Mouse (Mus musculus) liver, embryonic 14.5 days (tissue): ENCODE measurements around the gene Cxcr3. TPM values are rescaled to one million over a fixed set of nuclear protein-coding genes. Genes with fewer than 3 reads are reported as not detected.

Source experiments
- ATAC-seq: fragments of 200-750 bp; cut with Nextera tagmentation; 2 replicates; pipeline ENCODE4 v1.8.0; 2017; ENCODE audit warnings: moderate number of reproducible peaks, mild to moderate bottlenecking, moderate library complexity; ENCODE audit not compliant: insufficient read depth
- DNase-seq, 3 experiments: peaks; one replicate each; pipeline ENCODE4 v3.0.0-alpha.2; 2012 to 2013; ENCODE audit warnings: low read depth in 3 of 3, low spot score in 3 of 3
- H3K27ac ChIP-seq: fragments of 300-500 bp; sonication (generic); 2 replicates; pipeline ENCODE4 v1.5.1; 2014; ENCODE audit warnings: moderate library complexity, mild to moderate bottlenecking, control low read depth, inconsistent platforms
- H3K27me3 ChIP-seq: fragments of 300-500 bp; sonication (generic); 2 replicates; pipeline ENCODE4 v1.6.1; 2014; ENCODE audit warnings: mild to moderate bottlenecking, low read length, moderate library complexity; ENCODE audit not compliant: control insufficient read depth, insufficient read depth
- H3K36me3 ChIP-seq: fragments of 300-500 bp; sonication (generic); replicated peaks from 2 replicates; pipeline ENCODE4 v1.6.1; 2014; ENCODE audit warnings: low read depth; ENCODE audit not compliant: control insufficient read depth, insufficient read depth
- H3K4me1 ChIP-seq, 2 experiments: fragments of 200-500 bp in 1 of 2; fragments of 300-500 bp in 1 of 2; sonication (generic) in 1 of 2; replicated peaks; 2 replicates each; pipeline ENCODE4 v1.6.1; 2012 to 2014; ENCODE audit warnings: antibody characterized with exemption in 1 of 2, inconsistent platforms in 1 of 2, low read length in 1 of 2; ENCODE audit not compliant: control insufficient read depth in 2 of 2, insufficient read depth in 2 of 2
- H3K4me2 ChIP-seq: fragments of 300-500 bp; sonication (generic); 2 replicates; pipeline ENCODE4 v1.6.1; 2014; ENCODE audit warnings: low read depth, mild to moderate bottlenecking, control low read depth, moderate library complexity
- H3K4me3 ChIP-seq, 2 experiments: fragments of 200-500 bp in 1 of 2; fragments of 300-500 bp in 1 of 2; sonication (generic) in 1 of 2; 2 replicates each; pipeline ENCODE4 v1.5.1; 2012 to 2014; ENCODE audit warnings: low read depth in 2 of 2, low read length in 2 of 2, mild to moderate bottlenecking in 2 of 2, control low read depth in 1 of 2, inconsistent platforms in 1 of 2, moderate library complexity in 1 of 2; ENCODE audit not compliant: insufficient read depth in 1 of 2
- H3K9ac ChIP-seq: fragments of 300-500 bp; sonication (generic); replicated peaks from 2 replicates; pipeline ENCODE4 v1.6.1; 2014; ENCODE audit warnings: mild to moderate bottlenecking, control low read depth, moderate library complexity
- H3K9me3 ChIP-seq: fragments of 300-500 bp; sonication (generic); 2 replicates; pipeline ENCODE4 v1.6.1; 2016; ENCODE audit warnings: low read length, mixed read lengths; ENCODE audit not compliant: control insufficient read depth
- CTCF ChIP-seq: IDR thresholded peaks from 2 replicates; pipeline ENCODE4 v1.5.1; 2016; ENCODE audit warnings: antibody characterized with exemption, low read depth, control low read depth
- EP300 ChIP-seq: IDR thresholded peaks from 2 replicates; pipeline ENCODE4 v1.6.1; 2016; ENCODE audit warnings: antibody characterized with exemption, low read depth
- WGBS: fragments of 180-500 bp; shearing (Covaris S2); extraction: QIAGEN DNeasy Blood & Tissue Kit; methylation state at CpG from one replicate; pipeline ENCODE4 v1.1.7; 2014; ENCODE audit not compliant: insufficient replicate concordance; 5-methylcytosine and 5-hydroxymethylcytosine counted together
- polyA plus RNA-seq, 2 experiments: library from polyadenylated mRNA; depleted of rRNA in 1 of 2; stranded (reverse) in 1 of 2; unstranded in 1 of 2; fragments of >200 nt; fragmentation: Nextera tagmentation in 1 of 2; extraction: Ambion mirVana in 1 of 2; gene quantifications; 2 replicates each; pipeline versions ENCODE4 v1.2.1 to v1.2.3; 2012 to 2014

The Cxcr3 gene
- polyA plus RNA-seq, 2 experiments: 0.20 TPM

DNA sequence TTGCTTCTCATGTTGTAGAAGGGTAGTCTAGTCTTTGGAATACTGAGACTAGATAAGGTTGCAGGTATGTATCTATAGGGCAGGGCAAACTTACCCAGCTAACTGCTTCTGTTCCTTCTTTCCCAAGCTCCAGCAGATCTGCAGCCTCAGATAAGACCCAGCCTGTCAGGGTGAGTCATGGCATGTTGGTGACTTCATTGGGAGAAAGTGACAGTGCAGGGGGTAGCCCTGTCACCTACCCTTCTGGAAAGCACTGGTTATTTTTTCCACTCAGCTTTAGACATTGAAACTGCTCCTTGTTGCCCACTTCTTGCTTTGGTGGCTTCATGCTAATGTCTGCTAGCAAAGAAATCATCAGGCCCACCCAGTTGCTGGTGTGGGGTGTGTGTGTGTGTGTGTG lies 4.1 kb downstream of the Cxcr3 start:
- no peak overlapping the region for H3K4me2 ChIP-seq
- ATAC-seq (no peak), DNase-seq (no peak)
- no peaks in the 10 kb centered on the region for H3K9me3 ChIP-seq
- no peaks in the 10 kb centered on the region for H3K27me3 ChIP-seq
- no peaks in the 10 kb centered on the region for H3K36me3 ChIP-seq
- no peak overlapping the region for H3K27ac ChIP-seq
- H3K4me1 ChIP-seq: no peaks in the 10 kb centered on the region
- TF ChIP-seq EP300: no peak
- TF ChIP-seq CTCF: no peak
- no peak overlapping the region for H3K4me3 ChIP-seq
- H3K9ac ChIP-seq: no peak overlapping the region

DNA sequence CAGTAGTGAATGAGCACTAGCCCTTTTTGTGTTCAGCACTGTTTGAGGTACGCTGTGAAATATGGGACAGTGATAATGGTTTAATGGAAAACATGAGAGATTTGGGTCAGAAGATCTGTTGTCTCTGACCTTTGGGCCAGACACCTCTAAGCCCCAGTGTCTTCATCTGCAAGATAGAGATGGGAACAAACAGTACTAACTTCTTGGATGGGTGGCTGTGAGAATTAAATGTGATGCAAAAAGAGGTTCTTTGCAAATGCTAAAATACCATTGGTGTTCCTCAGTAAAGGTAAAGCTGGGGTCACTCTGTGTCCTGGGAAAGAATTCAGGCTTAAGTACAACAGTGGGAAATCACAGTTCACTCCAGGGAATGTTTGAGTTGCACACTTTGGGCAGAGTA lies 13.7 kb downstream of the Cxcr3 start:
- Histone ChIP-seq H3K4me3 (no peak overlapping the region), H3K36me3 (no peaks in the 10 kb centered on the region)
- 60% methylated on average over 1 of the region's 1 CpGs for WGBS

DNA sequence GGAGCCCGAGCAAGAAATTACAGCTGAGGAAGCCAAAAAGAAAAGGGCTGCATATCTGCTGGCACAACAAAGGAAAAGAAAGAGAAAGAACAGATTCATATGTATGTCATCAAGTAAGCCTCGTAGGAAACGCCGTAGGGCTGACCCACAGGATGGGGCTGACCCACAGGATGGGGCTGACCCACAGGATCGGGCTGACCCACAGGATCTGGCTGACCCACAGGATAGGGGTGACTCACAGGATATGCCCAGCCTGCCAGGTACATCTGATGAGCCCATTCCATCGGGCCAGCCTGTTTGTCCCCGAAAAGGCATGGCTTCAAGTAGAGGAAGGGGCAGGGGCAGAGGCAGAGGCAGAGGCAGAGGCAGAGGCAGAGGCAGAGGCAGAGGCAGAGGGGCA lies 29.0 kb downstream of the Cxcr3 start:
- H3K27ac ChIP-seq: no peak overlapping the region
- no peak overlapping the region for H3K4me2 ChIP-seq
- no peaks in the 10 kb centered on the region for H3K9me3 ChIP-seq
- whole genome bisulfite sequencing: 60% methylated on average over 7 of the region's 7 CpGs
- no peaks in the 10 kb centered on the region for H3K36me3 ChIP-seq
- H3K9ac ChIP-seq: no peak overlapping the region
- DNase-seq: no peak
- no peak for ATAC-seq
- no peaks in the 10 kb centered on the region for H3K4me1 ChIP-seq
- H3K27me3 ChIP-seq: no peaks in the 10 kb centered on the region
- no peak overlapping the region for H3K4me3 ChIP-seq
- TF ChIP-seq CTCF (no peak), EP300 (no peak)

More for the DNA sequence above, 13.7 kb downstream of the Cxcr3 start:
- TF ChIP-seq CTCF (no peak), EP300 (no peak)
- Histone ChIP-seq H3K27ac (no peak overlapping the region), H3K4me2 (no peak overlapping the region), H3K9me3 (no peaks in the 10 kb centered on the region), H3K27me3 (no peaks in the 10 kb centered on the region), H3K9ac (no peak overlapping the region), H3K4me1 (no peaks in the 10 kb centered on the region)
- no peak for ATAC-seq
- no peak for DNase-seq

DNA sequence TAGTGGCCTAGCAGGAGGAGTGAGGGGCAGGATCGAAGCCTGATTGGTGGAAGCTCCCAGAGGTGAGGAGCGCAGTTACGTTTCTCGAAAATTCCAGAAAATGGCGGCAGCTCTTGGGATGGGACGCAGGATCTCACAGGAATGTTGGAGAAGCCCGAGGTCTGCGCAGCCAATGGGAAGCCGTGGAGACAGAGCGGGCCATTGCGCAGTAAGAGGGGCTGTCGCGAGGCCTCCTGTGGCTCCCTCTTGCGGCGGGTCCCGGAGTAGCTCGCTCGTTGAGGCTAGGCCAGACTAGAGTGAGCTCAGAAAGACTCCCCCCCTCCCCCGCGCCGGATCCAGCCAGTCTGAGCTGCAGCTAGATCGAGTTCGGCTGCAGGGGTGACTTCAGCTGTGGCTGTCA lies 35.8 kb downstream of the Cxcr3 start:
- no peaks in the 10 kb centered on the region for H3K4me1 ChIP-seq
- no peak overlapping the region for H3K27ac ChIP-seq
- DNase-seq (peak in 1 of 3 experiments; percentile 1), ATAC-seq (no peak)
- TF ChIP-seq EP300: no peak
- peak; percentile 26; the same call in 1 of the 2 replicates for TF ChIP-seq CTCF
- WGBS: 67% methylated on average over 23 of the region's 23 CpGs
- H3K4me3 ChIP-seq: no peak overlapping the region
- H3K36me3 ChIP-seq: no peaks in the 10 kb centered on the region
- peaks cover 9% of the 10 kb centered on the region for H3K9me3 ChIP-seq
- no peaks in the 10 kb centered on the region for H3K27me3 ChIP-seq
- H3K4me2 ChIP-seq: no peak overlapping the region
- H3K9ac ChIP-seq: no peak overlapping the region

DNA sequence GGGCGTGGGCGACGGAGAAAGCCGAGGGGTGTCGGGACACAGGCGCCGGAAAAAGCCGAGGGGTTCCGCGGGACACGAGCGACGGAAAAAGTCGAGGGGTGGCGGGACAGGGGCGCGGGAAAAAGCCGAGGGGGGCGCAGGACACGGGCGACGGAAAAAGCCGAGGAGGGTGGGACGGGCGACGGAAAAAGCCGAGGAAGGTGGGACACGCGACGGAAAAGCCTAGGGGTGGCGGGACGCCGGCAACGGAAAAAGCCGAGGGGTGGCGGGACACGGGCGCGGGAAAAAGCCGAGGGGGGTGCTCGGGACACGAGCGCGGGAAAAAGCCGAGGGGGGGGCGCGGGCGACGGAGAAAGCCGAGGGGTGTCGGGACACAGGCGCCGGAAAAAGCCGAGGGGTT lies 36.5 kb downstream of the Cxcr3 start:
- Histone ChIP-seq H3K4me2 (no peak overlapping the region), H3K9me3 (peaks cover 9% of the 10 kb centered on the region), H3K27me3 (no peaks in the 10 kb centered on the region), H3K4me3 (no peak overlapping the region), H3K27ac (no peak overlapping the region), H3K4me1 (no peaks in the 10 kb centered on the region), H3K36me3 (no peaks in the 10 kb centered on the region), H3K9ac (no peak overlapping the region)
- 67% methylated on average over 50 of the region's 54 CpGs for WGBS
- no peak for ATAC-seq
- TF ChIP-seq EP300 (no peak), CTCF (no peak)
- no peak for DNase-seq
